Mouse (Mus musculus): Measurements from ENCODE around the gene Mau2.

- TF ChIP-seq EP300 (IDR thresholded peaks at IDR 0.05; ENCODE audit: low read length) (no peak), POLR2A (IDR thresholded peaks at IDR 0.05; ENCODE audit: low read depth, low read length) (no peak), MXI1 (IDR thresholded peaks at IDR 0.05; ENCODE audit: low read depth, low read length) (no peak), RCOR1 (conservative IDR thresholded peaks at IDR 0.05; ENCODE audit: low read depth, low read length) (no peak), CTCF (conservative IDR thresholded peaks at IDR 0.05 in 1 of 2, IDR thresholded peaks at IDR 0.05 in 1 of 2; ENCODE audit: low read depth in 2 of 2, low read length in 2 of 2) (no peak), JUND (conservative IDR thresholded peaks at IDR 0.05; ENCODE audit: low read depth, low read length) (no peak), TBP (conservative IDR thresholded peaks at IDR 0.05; ENCODE audit: low read depth, low read length) (no peak), CHD2 (IDR thresholded peaks at IDR 0.05; ENCODE audit: low read length) (no peak), ZNF384 (IDR thresholded peaks at IDR 0.05; ENCODE audit: low read depth, low read length) (no peak)
Observed at GRCm38 (mm10) chr8:69973063-69973441, 69.5 kb downstream of the Mau2 start.

Measured in CH12.LX (cell line).